Mouse (Mus musculus) liver, embryonic 16.5 days (tissue): ENCODE data around the gene Olfr1358. TPM values are rescaled to one million over a fixed set of nuclear protein-coding genes. Genes with fewer than 3 reads are reported as not detected.

Experiments
- ATAC-seq: fragments of 200-750 bp; cut with Nextera tagmentation; 2 replicates; pipeline ENCODE4 v1.8.0; 2017; ENCODE audit warnings: low read depth, mild to moderate bottlenecking, moderate number of reproducible peaks, moderate library complexity
- H3K27ac ChIP-seq: fragments of 300-500 bp; sonication (generic); 2 replicates; pipeline ENCODE4 v1.5.1; 2014; ENCODE audit warnings: mild to moderate bottlenecking, low read length
- H3K27me3 ChIP-seq: fragments of 300-500 bp; sonication (generic); 2 replicates; pipeline ENCODE4 v1.6.1; 2014; ENCODE audit warnings: low read depth, low read length, mixed read lengths; ENCODE audit not compliant: control insufficient read depth, insufficient read depth
- H3K36me3 ChIP-seq: fragments of 300-500 bp; sonication (generic); 2 replicates; pipeline ENCODE4 v1.6.1; 2014; ENCODE audit warnings: mild to moderate bottlenecking; ENCODE audit not compliant: control insufficient read depth, insufficient read depth
- H3K4me1 ChIP-seq: fragments of 300-500 bp; sonication (generic); 2 replicates; pipeline ENCODE4 v1.6.1; 2014; ENCODE audit warnings: low read depth, low read length, mixed read lengths; ENCODE audit not compliant: control insufficient read depth
- H3K4me2 ChIP-seq: fragments of 300-500 bp; sonication (generic); 2 replicates; pipeline ENCODE4 v1.6.1; 2014; ENCODE audit warnings: low read depth, low read length, mixed read lengths
- H3K4me3 ChIP-seq: fragments of 300-500 bp; sonication (generic); 2 replicates; pipeline ENCODE4 v1.5.1; 2014; ENCODE audit warnings: low read depth, mild to moderate bottlenecking, low read length
- H3K9ac ChIP-seq: fragments of 300-500 bp; sonication (generic); 2 replicates; pipeline ENCODE4 v1.6.1; 2014; ENCODE audit warnings: low read depth, low read length
- H3K9me3 ChIP-seq: fragments of 300-500 bp; sonication (generic); replicated peaks from 2 replicates; pipeline ENCODE4 v1.6.1; 2016; ENCODE audit warnings: low read length; ENCODE audit not compliant: control insufficient read depth
- WGBS: fragments of 180-500 bp; shearing (Covaris S2); extraction: QIAGEN DNeasy Blood & Tissue Kit; methylation state at CpG from one replicate; pipeline ENCODE4 v1.1.7; 2014; ENCODE audit not compliant: insufficient replicate concordance; 5-methylcytosine and 5-hydroxymethylcytosine counted together
- microRNA-seq: library from miRNA; unstranded; fragments of <30 nt; microRNA quantifications from one replicate; pipeline ENCODE4, GENCODE M21; 2016
- polyA plus RNA-seq: library from polyadenylated mRNA; unstranded; fragments of >200 nt; fragmentation: Nextera tagmentation; extraction: Ambion mirVana; gene quantifications from 2 replicates; pipeline ENCODE4 v1.2.1, GENCODE M21; 2015

Olfr1358 gene
- polyA plus RNA-seq, 1 experiment from 2014 or later, result not detected

- Histone ChIP-seq H3K4me3 (no peak overlapping the region), H3K27me3 (no peaks in the 10 kb centered on the region), H3K9ac (no peak overlapping the region), H3K27ac (no peak overlapping the region), H3K4me1 (no peaks in the 10 kb centered on the region), H3K9me3 (no peaks in the 10 kb centered on the region), H3K4me2 (no peak overlapping the region), H3K36me3 (no peaks in the 10 kb centered on the region)
- ATAC-seq, result no peak
- WGBS, result 45% methylated on average over 4 of the region's 4 CpGs
Observed at GRCm38 (mm10) chr10:78525511-78525910, 8.3 kb downstream of the Olfr1358 start.

- Histone ChIP-seq H3K9me3 (no peaks in the 10 kb centered on the region), H3K36me3 (no peaks in the 10 kb centered on the region), H3K4me1 (no peaks in the 10 kb centered on the region), H3K4me3 (no peak overlapping the region), H3K27me3 (no peaks in the 10 kb centered on the region), H3K4me2 (no peak overlapping the region), H3K27ac (no peak overlapping the region), H3K9ac (no peak overlapping the region)
- ATAC-seq, result no peak
- 58% methylated on average over 2 of the region's 2 CpGs for WGBS
Observed at GRCm38 (mm10) chr10:78540943-78541342, 23.7 kb downstream of the Olfr1358 start.

- H3K9me3 ChIP-seq, result no peaks in the 10 kb centered on the region
- no peaks in the 10 kb centered on the region for H3K27me3 ChIP-seq
- no peak overlapping the region for H3K4me3 ChIP-seq
- 63% methylated on average over 1 of the region's 1 CpGs for WGBS
- H3K36me3 ChIP-seq, result no peaks in the 10 kb centered on the region
- H3K27ac ChIP-seq, result no peak overlapping the region
- H3K4me2 ChIP-seq, result no peak overlapping the region
- H3K9ac ChIP-seq, result no peak overlapping the region
- no peak for ATAC-seq
- H3K4me1 ChIP-seq, result no peaks in the 10 kb centered on the region
Observed at GRCm38 (mm10) chr10:78565070-78565469, 47.8 kb downstream of the Olfr1358 start.

- ATAC-seq, result no peak
- 69% methylated on average over 3 of the region's 3 CpGs for WGBS
- Histone ChIP-seq H3K4me1 (peaks cover 3% of the 10 kb centered on the region), H3K4me2 (no peak overlapping the region), H3K27ac (no peak overlapping the region), H3K9me3 (no peaks in the 10 kb centered on the region), H3K27me3 (no peaks in the 10 kb centered on the region), H3K4me3 (no peak overlapping the region), H3K36me3 (no peaks in the 10 kb centered on the region), H3K9ac (no peak overlapping the region)
Observed at GRCm38 (mm10) chr10:78569191-78569590, 52.0 kb downstream of the Olfr1358 start.

GRCm38 (mm10) chr10:78569686-78570085 is 52.5 kb downstream of the Olfr1358 start:
- Histone ChIP-seq H3K9me3 (no peaks in the 10 kb centered on the region), H3K4me1 (peaks cover 4% of the 10 kb centered on the region), H3K9ac (no peak overlapping the region), H3K27me3 (no peaks in the 10 kb centered on the region), H3K36me3 (no peaks in the 10 kb centered on the region), H3K27ac (no peak overlapping the region), H3K4me2 (no peak overlapping the region), H3K4me3 (no peak overlapping the region)
- WGBS, result 40% methylated on average over 3 of the region's 3 CpGs
- ATAC-seq, result no peak

Small RNAs within 50 kb of the gene (microRNA-seq; reads per million reads assigned to microRNA genes)
- gene Gm27541, result not detected

Other genes with a start within 250 kb of the Olfr1358 start
- gene Agpat3, start 164.9 kb upstream of the Olfr1358 start, polyA plus RNA-seq, result 20.6 and 26.8 TPM in 2 replicates
- 101 and 105 TPM in 2 replicates for gene Rrp1, start 104.4 kb upstream of the Olfr1358 start, polyA plus RNA-seq
- gene Cstb, start 91.8 kb upstream of the Olfr1358 start, polyA plus RNA-seq, result 93.9 and 102 TPM in 2 replicates
- 5.4 and 6.4 TPM in 2 replicates for gene Pdxk, start 52.5 kb upstream of the Olfr1358 start, polyA plus RNA-seq
- 13.7 and 14.6 TPM in 2 replicates for gene Ilvbl, start 56.9 kb downstream of the Olfr1358 start, polyA plus RNA-seq
- gene Syde1, start 74.5 kb downstream of the Olfr1358 start, polyA plus RNA-seq, result 1.0 and 1.5 TPM in 2 replicates
- gene Olfr1357, start 100.6 kb downstream of the Olfr1358 start, polyA plus RNA-seq, result not detected in 2 replicates
- gene Casp14, start 200.9 kb downstream of the Olfr1358 start, polyA plus RNA-seq, result not detected in 2 replicates
- gene Ccdc105, start 235.6 kb downstream of the Olfr1358 start, polyA plus RNA-seq, result not detected in 2 replicates